Mouse (Mus musculus): Measurements from ENCODE around the gene Sik3. TPM values are rescaled to one million over a fixed set of nuclear protein-coding genes. Genes with fewer than 3 reads are reported as not detected.
A peak's percentile ranks its signal among the peaks of the same experiment; 100 is the strongest.

Sik3 gene
- polyA plus RNA-seq, 1 experiment from 2014 or later = 5.7 TPM

DNA sequence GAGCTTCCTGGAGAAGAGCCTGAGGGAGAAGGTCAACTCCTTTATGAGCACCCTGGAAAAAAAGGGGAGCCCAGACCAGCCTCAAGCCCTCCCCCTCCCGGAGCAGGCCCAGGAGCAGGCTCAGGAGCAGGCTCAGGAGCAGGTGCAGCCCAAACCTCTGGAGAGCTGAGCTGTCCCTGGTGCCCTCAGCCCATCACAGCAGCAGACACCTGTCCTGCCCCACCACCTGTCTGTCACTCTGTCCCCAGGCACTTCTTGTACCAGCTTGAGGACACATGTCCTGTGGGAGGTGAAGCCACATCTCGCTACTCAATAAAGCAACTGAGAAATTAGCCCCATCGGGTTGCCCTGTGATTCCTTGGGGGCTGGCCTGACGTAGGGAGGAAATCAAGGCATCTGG lies 230.5 kb downstream of the Sik3 start:
- Histone ChIP-seq H3K27me3 (ENCODE audit: control insufficient read depth, insufficient read depth, low read length) (no peaks in the 10 kb centered on the region), H3K9ac (ENCODE audit: low read length) (no peak overlapping the region), H3K27ac (ENCODE audit: low read length) (no peak overlapping the region), H3K4me1 (ENCODE audit: control insufficient read depth, insufficient read depth, low read length) (0 out of 2 replicates have a peak, but pooled peaks cover 4% of the 10 kb centered on the region), H3K36me3 (ENCODE audit: control insufficient read depth, insufficient read depth, low read length) (no peaks in the 10 kb centered on the region), H3K4me3 (replicated peaks; ENCODE audit: low read length) (no peak overlapping the region), H3K4me2 (ENCODE audit: low read depth, low read length) (no peak overlapping the region), H3K9me3 (replicated peaks; ENCODE audit: control insufficient read depth, low read length) (no peaks in the 10 kb centered on the region)
- no peak for ATAC-seq (ENCODE audit: insufficient read depth, low FRiP score)
- 67% methylated on average over 4 of the region's 4 CpGs for WGBS

DNA sequence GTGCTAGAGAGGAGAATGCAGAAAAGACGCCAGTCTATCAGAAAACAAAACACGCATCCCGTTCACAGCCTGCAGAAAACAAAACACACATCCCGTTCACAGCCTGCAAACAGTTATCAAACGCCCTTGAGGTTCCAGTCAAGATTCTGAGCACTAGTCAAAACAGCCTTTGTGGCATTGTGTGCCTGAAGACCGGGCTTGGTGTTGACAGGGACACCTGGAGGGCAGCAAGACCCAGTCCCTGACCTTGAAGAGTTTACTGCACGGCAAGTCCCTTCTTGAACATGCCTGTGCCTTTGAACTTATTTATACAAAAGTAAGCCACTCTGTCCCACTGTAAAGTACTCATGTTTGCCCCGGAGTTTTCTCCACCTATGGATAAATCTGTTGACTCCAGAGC lies 231.0 kb downstream of the Sik3 start:
- no peaks in the 10 kb centered on the region for H3K36me3 ChIP-seq (ENCODE audit: control insufficient read depth, insufficient read depth, low read length)
- WGBS = 53% methylated on average over 8 of the region's 8 CpGs
- H3K4me1 ChIP-seq (ENCODE audit: control insufficient read depth, insufficient read depth, low read length) = 0 out of 2 replicates have a peak, but pooled peaks cover 4% of the 10 kb centered on the region
- H3K9me3 ChIP-seq (replicated peaks; ENCODE audit: control insufficient read depth, low read length) = no peaks in the 10 kb centered on the region
- H3K27me3 ChIP-seq (ENCODE audit: control insufficient read depth, insufficient read depth, low read length) = no peaks in the 10 kb centered on the region
- H3K4me2 ChIP-seq (ENCODE audit: low read depth, low read length) = no peak overlapping the region
- no peak overlapping the region for H3K9ac ChIP-seq (ENCODE audit: low read length)
- ATAC-seq (ENCODE audit: insufficient read depth, low FRiP score) = no peak
- H3K4me3 ChIP-seq (replicated peaks; ENCODE audit: low read length) = no peak overlapping the region
- H3K27ac ChIP-seq (ENCODE audit: low read length) = no peak overlapping the region

DNA sequence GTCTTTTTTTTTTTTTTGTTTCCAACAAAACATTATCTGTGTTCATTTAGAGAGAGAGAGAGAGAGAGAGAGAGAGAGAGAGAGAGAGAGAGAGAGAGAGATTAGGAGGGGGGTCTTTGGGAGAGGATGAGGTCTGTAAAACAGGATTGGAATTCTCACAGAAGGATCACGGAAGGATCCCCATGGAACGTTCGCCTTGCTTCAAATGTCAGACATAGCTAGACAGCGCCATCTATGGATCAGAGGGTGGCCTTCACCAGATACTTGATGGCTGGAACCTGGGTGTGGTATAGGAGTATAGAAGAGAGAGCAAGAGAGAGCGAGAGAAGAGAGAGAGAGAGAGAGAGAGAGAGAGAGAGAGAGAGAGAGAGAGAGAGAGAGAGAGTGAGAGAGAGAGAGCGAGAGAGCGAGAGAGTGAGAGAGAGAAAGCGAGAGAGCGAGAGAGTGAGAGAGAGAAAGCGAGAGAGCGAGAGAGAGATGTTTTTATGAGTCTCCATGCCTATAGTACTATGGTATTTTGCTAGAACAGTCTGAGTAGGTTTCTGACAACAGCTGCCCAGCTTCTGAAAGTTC lies 234.2 kb downstream of the Sik3 start:
- no peak overlapping the region for H3K4me2 ChIP-seq (ENCODE audit: low read depth, low read length)
- no peak overlapping the region for H3K27ac ChIP-seq (ENCODE audit: low read length)
- H3K27me3 ChIP-seq (ENCODE audit: control insufficient read depth, insufficient read depth, low read length) = no peaks in the 10 kb centered on the region
- H3K9ac ChIP-seq (ENCODE audit: low read length) = no peak overlapping the region
- peak; percentile 79 for ATAC-seq (ENCODE audit: insufficient read depth, low FRiP score)
- WGBS = 22% methylated on average over 11 of the region's 11 CpGs
- H3K9me3 ChIP-seq (replicated peaks; ENCODE audit: control insufficient read depth, low read length) = no peaks in the 10 kb centered on the region
- no peak overlapping the region for H3K4me3 ChIP-seq (replicated peaks; ENCODE audit: low read length)
- H3K4me1 ChIP-seq (ENCODE audit: control insufficient read depth, insufficient read depth, low read length) = 0 out of 2 replicates have a peak, but pooled peaks cover 4% of the 10 kb centered on the region
- H3K36me3 ChIP-seq (ENCODE audit: control insufficient read depth, insufficient read depth, low read length) = no peaks in the 10 kb centered on the region

DNA sequence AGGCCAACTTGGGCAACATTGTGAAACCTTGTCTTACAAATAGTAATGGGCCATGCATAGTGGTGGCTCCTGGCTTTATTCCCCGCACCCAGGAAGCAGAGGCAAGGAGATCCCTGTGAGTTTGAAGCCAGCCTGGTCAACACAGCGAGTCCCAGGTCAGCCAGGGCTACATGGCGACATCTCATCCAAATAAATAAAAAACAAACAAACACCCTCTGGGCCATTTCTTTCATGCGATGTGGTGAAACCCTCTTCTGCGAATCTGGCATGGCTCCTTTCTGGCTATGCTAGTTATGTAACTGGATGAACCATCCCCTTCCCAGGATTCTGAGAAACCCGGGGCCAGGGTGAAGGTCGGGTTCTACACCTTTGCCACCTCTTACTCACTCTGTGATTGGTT lies 243.6 kb downstream of the Sik3 start:
- no peaks in the 10 kb centered on the region for H3K36me3 ChIP-seq (ENCODE audit: control insufficient read depth, insufficient read depth, low read length)
- H3K4me3 ChIP-seq (replicated peaks; ENCODE audit: low read length) = no peak overlapping the region
- no peak overlapping the region for H3K4me2 ChIP-seq (ENCODE audit: low read depth, low read length)
- H3K4me1 ChIP-seq (ENCODE audit: control insufficient read depth, insufficient read depth, low read length) = no peaks in the 10 kb centered on the region
- 89% methylated on average over 7 of the region's 7 CpGs for WGBS
- no peak overlapping the region for H3K9ac ChIP-seq (ENCODE audit: low read length)
- ATAC-seq (ENCODE audit: insufficient read depth, low FRiP score) = no peak
- H3K9me3 ChIP-seq (replicated peaks; ENCODE audit: control insufficient read depth, low read length) = no peaks in the 10 kb centered on the region
- no peak overlapping the region for H3K27ac ChIP-seq (ENCODE audit: low read length)
- H3K27me3 ChIP-seq (ENCODE audit: control insufficient read depth, insufficient read depth, low read length) = no peaks in the 10 kb centered on the region

DNA sequence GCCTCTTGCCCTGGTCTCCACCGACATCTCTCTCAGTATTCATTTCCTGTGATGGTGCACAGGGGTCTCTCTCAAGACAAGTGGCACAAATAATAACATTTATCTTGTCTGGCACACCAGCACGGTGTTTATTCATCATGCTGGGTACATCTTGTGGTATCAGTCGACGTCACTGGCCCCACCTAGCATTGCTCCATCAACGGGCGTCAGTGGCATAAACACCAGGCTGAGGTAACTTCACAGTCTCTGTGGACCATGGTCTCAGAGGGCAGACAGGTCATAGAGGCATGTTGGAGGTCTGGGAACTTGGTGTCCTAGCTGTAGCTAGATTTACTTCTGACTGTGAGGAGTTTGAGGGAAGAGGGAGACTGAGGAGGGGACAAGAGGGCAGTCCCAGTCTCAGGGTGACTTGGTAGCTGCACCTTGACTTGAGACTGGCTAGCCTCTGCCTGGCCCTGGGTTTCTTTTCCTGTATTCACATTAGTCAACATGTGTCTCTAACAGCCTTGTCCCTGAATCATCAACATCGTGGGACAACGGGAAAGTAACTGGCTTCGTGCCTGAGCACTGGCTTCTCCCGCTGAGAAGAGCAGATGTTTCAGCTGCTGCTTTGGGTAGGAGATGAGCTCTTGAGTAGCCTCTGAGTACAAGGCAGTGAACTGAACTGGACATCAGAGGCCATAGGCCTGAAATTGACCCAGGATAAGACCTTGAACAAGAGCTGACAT lies 244.2 kb downstream of the Sik3 start:
- no peaks in the 10 kb centered on the region for H3K9me3 ChIP-seq (replicated peaks; ENCODE audit: control insufficient read depth, low read length)
- WGBS = 74% methylated on average over 10 of the region's 10 CpGs
- H3K27me3 ChIP-seq (ENCODE audit: control insufficient read depth, insufficient read depth, low read length) = no peaks in the 10 kb centered on the region
- no peak overlapping the region for H3K9ac ChIP-seq (ENCODE audit: low read length)
- H3K4me1 ChIP-seq (ENCODE audit: control insufficient read depth, insufficient read depth, low read length) = no peaks in the 10 kb centered on the region
- H3K36me3 ChIP-seq (ENCODE audit: control insufficient read depth, insufficient read depth, low read length) = no peaks in the 10 kb centered on the region
- ATAC-seq (ENCODE audit: insufficient read depth, low FRiP score) = no peak
- H3K27ac ChIP-seq (ENCODE audit: low read length) = no peak overlapping the region
- no peak overlapping the region for H3K4me2 ChIP-seq (ENCODE audit: low read depth, low read length)
- H3K4me3 ChIP-seq (replicated peaks; ENCODE audit: low read length) = no peak overlapping the region

DNA sequence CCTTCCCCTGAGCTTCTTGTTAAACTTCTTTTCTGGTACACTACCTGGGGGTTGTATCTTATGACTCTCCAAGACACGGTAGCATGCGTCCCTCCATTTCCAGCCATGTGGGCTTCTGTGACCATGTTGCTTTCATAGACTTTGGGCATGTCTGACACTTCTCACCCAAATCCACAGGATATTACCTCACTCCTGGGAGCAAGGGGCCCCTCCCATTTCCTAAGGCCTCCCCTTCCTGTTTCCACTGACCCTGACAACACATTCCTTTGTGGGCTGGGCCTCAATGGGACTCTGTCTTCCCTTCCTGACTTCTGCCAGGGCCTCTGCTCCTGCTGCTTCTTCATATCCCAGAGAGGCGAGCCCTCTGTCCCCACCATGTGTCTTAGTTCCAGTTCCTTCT lies 244.9 kb downstream of the Sik3 start:
- no peak overlapping the region for H3K4me3 ChIP-seq (replicated peaks; ENCODE audit: low read length)
- no peaks in the 10 kb centered on the region for H3K9me3 ChIP-seq (replicated peaks; ENCODE audit: control insufficient read depth, low read length)
- no peak overlapping the region for H3K9ac ChIP-seq (ENCODE audit: low read length)
- no peak overlapping the region for H3K4me2 ChIP-seq (ENCODE audit: low read depth, low read length)
- no peaks in the 10 kb centered on the region for H3K27me3 ChIP-seq (ENCODE audit: control insufficient read depth, insufficient read depth, low read length)
- WGBS = 83% methylated on average over 3 of the region's 3 CpGs
- no peaks in the 10 kb centered on the region for H3K4me1 ChIP-seq (ENCODE audit: control insufficient read depth, insufficient read depth, low read length)
- no peak for ATAC-seq (ENCODE audit: insufficient read depth, low FRiP score)
- no peak overlapping the region for H3K27ac ChIP-seq (ENCODE audit: low read length)
- no peaks in the 10 kb centered on the region for H3K36me3 ChIP-seq (ENCODE audit: control insufficient read depth, insufficient read depth, low read length)

DNA sequence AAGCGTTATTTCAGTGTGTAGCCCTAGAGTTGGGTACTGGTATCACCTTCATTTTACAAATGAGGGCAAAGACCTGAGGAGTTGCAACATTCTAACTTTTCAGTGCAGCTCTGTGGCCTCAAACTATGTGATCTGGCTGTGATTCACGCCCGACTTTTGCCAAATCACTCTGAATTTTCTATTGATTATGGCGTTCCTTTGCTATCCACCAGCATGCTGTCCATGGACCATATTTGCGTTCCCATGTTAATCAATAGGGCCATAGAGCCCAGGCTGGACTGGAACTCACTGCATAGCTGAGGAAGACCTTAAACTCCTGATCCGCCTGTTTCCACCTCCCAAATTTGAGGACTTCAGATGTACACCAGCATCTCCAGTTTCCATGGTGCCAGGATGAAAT lies 246.5 kb downstream of the Sik3 start:
- Histone ChIP-seq H3K27me3 (ENCODE audit: control insufficient read depth, insufficient read depth, low read length) (no peaks in the 10 kb centered on the region), H3K36me3 (ENCODE audit: control insufficient read depth, insufficient read depth, low read length) (no peaks in the 10 kb centered on the region), H3K9ac (ENCODE audit: low read length) (no peak overlapping the region), H3K4me1 (ENCODE audit: control insufficient read depth, insufficient read depth, low read length) (no peaks in the 10 kb centered on the region), H3K4me3 (replicated peaks; ENCODE audit: low read length) (no peak overlapping the region), H3K9me3 (replicated peaks; ENCODE audit: control insufficient read depth, low read length) (no peaks in the 10 kb centered on the region), H3K4me2 (ENCODE audit: low read depth, low read length) (no peak overlapping the region), H3K27ac (ENCODE audit: low read length) (no peak overlapping the region)
- no peak for ATAC-seq (ENCODE audit: insufficient read depth, low FRiP score)
- WGBS = 86% methylated on average over 6 of the region's 6 CpGs

DNA sequence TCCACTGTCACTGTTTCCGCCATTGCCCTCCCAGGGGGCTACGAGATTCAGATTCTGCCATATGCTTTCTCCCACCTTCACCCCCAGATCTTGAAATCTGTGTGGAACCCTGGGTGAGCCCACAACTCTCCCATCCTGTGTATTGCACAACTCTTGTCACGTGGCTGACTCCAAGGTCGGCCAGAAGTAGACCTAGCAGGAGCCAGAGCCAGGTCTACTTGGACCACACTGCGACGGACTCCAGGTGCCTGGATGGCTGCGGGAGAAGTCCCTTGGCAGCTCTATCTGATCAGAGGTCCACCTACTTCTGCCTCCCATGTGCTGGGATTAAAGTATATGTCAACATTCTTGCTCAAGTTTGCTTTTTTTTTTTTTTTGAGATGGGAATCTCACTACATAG lies 248.5 kb downstream of the Sik3 start:
- no peaks in the 10 kb centered on the region for H3K9me3 ChIP-seq (replicated peaks; ENCODE audit: control insufficient read depth, low read length)
- no peaks in the 10 kb centered on the region for H3K4me1 ChIP-seq (ENCODE audit: control insufficient read depth, insufficient read depth, low read length)
- no peak overlapping the region for H3K27ac ChIP-seq (ENCODE audit: low read length)
- WGBS = 73% methylated on average over 7 of the region's 7 CpGs
- H3K9ac ChIP-seq (ENCODE audit: low read length) = no peak overlapping the region
- no peak overlapping the region for H3K4me3 ChIP-seq (replicated peaks; ENCODE audit: low read length)
- no peaks in the 10 kb centered on the region for H3K27me3 ChIP-seq (ENCODE audit: control insufficient read depth, insufficient read depth, low read length)
- ATAC-seq (ENCODE audit: insufficient read depth, low FRiP score) = no peak
- no peaks in the 10 kb centered on the region for H3K36me3 ChIP-seq (ENCODE audit: control insufficient read depth, insufficient read depth, low read length)
- no peak overlapping the region for H3K4me2 ChIP-seq (ENCODE audit: low read depth, low read length)

DNA sequence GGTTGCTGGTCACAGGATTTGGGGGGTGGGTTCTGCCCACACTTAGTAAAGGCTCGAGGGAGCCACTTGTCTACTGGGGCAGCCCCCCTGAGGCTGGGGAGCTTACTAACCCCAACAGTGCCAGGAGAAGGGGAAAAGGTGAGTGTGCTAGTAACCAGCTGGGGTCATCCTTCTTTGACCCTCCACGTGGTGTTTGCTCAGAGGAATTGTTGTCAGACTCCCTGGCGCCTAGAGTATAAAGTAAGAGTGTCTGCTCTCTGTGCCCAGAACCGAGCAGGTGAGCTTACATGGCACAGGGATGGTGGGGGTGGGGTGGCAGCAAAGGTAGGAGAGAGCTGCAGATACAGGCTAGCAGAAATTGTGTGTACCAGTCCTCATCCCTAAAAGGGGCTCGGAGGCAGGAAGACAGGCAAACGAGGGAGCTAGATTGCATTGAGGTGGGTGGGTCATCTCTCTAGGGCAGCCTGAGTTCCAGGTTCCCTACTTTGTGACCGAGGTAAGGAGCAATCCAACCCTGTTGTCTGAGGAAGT lies 255.8 kb downstream of the Sik3 start, which contains the start of gene Apoa5:
Apoa5 (plus strand) TSS at position 291 of the 531 bp plus-strand sequence.
- no peak for ATAC-seq (ENCODE audit: insufficient read depth, low FRiP score)
- H3K36me3 ChIP-seq (ENCODE audit: control insufficient read depth, insufficient read depth, low read length) = no peaks in the 10 kb centered on the region
- H3K4me3 ChIP-seq (replicated peaks; ENCODE audit: low read length) = no peak within 1 kb of the TSS
- no peak within 1 kb of the TSS for H3K9ac ChIP-seq (ENCODE audit: low read length)
- no peaks in the 10 kb centered on the region for H3K4me1 ChIP-seq (ENCODE audit: control insufficient read depth, insufficient read depth, low read length)
- WGBS = 40% methylated on average over 7 of the region's 7 CpGs
- H3K27me3 ChIP-seq (ENCODE audit: control insufficient read depth, insufficient read depth, low read length) = peaks cover 7% of the 10 kb centered on the region
- H3K27ac ChIP-seq (ENCODE audit: low read length) = no peak within 1 kb of the TSS
- no peaks in the 10 kb centered on the region for H3K9me3 ChIP-seq (replicated peaks; ENCODE audit: control insufficient read depth, low read length)
- H3K4me2 ChIP-seq (ENCODE audit: low read depth, low read length) = no peak within 1 kb of the TSS
